Mouse (Mus musculus) embryo, embryonic 11 days (tissue): ENCODE measurements at regions not wholly inside any gene's neighbourhood (a gene's known extent, or its start where the extent isn't known, plus 50 kb on each side); places are given as distances from the start of the nearest gene placed in this dataset.

ENCODE experiments used
- DNase-seq: peaks from one replicate; pipeline ENCODE4 v3.0.0-alpha.2; 2015

GRCm38 (mm10) chr8:44094818-44095217 is 385.0 kb upstream of the Adam34 start:
- no peak for DNase-seq

- no peak for DNase-seq
Measured at GRCm38 (mm10) chr8:44093491-44093890, 383.6 kb upstream of the Adam34 start.

DNA sequence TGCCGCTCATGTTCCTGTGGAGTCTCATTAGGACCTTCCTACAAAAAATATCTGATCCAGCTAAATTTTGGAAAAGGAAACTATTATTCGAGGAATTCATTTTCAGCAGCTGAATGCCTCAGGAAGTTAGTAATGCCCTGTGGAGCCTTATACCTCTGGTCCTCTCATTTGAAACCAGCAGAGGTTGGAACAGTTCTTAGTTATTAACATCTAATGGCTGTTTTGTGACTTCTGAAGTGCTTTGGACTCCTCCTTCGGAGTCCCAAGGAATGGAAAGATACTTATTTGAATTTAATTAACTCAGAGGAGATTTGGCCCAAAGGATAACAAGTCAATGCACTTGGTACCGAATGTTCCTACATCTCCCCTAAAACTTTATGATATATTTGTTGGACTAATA is 372.2 kb upstream of the Adam34 start:
- no peak for DNase-seq

DNA sequence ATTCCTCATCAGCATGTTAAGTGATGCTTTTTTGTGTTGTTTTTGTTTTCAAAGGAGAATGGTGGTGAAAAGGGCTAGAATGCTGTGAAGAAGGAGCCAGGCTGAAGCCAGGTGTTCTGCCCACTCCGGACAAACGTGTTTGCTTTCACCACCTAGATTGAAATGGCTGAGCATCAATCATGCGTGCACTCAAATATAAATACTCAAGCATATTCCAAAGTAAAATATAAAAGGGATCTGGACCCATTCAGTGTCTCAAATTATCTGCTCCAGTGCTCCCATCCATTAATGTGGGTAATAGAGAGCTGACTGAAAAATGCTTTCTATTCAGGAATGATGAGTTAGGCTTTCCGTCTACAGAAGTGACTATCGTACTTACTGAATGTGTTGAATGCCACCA is 349.0 kb upstream of the Adam34 start:
- DNase-seq: no peak

DNA sequence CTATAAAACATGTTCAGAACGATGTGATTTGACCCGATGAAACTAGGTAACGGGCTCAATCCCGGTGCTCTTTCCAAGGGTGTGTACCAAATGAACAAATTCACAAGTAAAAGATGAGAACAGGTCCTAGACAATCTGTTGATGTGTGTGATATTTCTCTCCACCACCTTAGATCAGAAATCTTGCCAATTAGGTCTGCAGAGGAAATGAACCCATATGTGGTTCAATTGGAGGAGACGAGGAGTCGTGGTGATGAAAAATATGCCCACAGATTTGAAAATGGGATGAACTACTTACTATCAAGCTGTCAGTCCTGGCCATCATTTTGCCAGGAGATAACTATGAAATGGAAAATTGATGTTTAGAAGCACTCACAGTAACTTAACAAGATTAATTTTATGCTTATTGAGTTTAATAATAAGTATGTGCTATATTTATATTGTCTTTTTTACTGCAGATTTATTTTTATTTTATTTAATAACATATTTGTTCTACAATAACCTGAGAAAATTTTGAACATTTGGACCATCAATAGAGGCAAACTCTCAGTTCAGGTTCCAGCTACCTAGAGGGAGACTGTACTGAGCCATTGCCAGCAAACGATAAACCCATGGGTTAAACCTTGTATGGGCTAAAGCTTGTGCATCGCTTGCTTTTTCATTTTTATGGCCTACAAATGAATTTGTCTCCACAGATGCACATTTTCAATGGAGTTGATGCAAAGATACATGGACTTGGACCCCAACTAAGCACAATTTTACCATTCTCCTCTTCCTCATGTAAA is 332.9 kb upstream of the Adam34 start:
- DNase-seq: no peak

DNA sequence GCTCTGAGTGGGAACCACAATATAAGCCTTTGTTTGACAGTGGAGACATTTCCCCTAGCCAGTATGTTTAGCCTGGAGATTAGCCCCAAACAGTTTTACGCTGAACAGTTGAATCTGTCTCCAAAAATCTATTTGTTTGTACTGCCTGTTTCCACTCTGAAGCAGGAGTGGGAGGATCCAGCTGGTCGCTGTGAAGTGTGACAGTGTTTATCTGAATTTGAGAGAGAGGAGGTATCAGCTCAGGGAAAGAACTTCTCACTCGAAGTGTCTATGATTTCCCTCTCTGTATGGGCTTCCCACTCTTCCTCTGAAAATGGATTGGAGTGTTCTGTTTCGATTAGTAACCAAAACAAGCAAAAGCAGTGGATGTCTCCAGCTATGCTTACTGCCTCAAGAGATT is 324.4 kb upstream of the Adam34 start:
- DNase-seq: no peak

DNA sequence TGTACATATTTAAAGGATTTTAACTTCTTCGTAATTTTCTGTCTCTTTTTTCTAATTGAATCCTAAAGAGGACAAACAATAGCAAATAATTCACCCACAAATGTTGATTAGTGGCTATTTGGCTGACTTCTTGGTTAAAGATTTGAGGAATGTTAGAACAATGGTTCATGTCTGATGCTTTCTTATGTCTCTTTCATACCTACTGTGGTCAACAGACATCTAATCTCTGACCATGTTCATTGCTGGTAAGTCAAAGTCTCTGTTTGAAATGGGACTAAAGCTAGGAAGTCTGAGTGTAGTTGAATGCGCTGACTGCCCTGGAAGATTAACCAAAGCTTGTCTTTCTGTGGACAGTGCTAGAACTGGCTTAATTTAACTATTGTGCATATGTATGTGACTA is 321.5 kb upstream of the Adam34 start:
- DNase-seq: no peak

DNA sequence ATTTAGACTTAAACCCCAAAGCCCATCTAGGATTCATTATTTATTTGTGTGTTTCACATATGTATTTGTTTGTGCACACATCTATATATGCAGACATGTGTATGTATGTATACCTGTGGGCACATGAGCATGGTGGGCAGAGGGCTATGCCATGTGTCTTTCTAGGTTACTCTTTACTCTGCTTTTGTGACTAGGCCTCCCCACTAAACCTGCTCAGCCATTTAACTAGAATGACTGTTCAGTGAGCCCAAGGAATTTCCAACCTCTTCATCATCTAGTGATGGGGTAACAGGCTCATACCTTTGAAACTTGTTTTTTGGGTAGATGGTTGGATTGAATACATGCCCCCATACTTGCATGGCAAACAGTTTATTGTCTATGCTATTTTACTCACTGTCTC is 321.1 kb upstream of the Adam34 start:
- no peak for DNase-seq

DNA sequence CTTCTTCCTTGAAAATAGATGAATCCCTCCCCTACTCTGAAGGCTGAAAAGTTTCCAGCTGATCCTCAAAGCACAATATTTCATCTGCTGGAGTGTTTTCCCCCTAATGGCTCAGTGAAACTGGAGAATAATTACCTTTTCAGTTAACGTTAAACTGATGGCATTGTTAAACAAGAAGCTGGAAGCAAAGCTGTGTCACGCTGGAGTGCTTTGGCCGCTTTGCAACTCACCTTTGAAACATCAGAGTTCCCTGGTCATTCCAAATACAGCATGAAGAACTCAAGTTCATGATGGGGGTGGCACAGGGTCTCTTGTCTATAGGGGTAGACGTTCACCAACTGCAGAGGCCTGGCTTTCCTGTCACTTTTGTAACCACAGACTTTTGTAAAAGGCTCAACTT is 317.9 kb upstream of the Adam34 start:
- DNase-seq: no peak

DNA sequence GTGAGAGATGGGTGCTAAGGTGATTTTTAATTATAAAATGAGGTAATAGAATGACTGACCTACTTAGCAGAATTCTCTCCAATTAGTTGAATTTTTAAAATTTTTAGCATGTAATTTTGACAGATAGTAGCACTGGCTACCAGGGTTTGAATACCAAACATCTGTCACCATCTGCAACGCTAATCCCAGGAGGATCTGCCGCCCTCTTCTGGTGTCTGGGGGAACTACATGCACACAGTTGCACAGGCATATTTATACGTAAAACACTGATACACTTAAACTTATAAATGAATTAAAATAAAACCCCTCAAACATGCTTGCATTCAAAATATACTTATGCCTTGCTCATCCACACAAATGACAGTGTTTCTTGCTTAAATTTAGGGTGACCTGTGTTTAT is 316.1 kb upstream of the Adam34 start:
- DNase-seq: peak; percentile 45

GRCm38 (mm10) chr8:44024028-44024427 is 314.2 kb upstream of the Adam34 start:
- DNase-seq: no peak
